Mouse (Mus musculus) heart, postnatal 0 days (tissue): ENCODE measurements around the gene Pde1a. TPM values are rescaled to one million over a fixed set of nuclear protein-coding genes. Genes with fewer than 3 reads are reported as not detected.

Source experiments
- ATAC-seq: fragments of 200-750 bp; cut with Nextera tagmentation; 2 replicates; pipeline ENCODE4 v1.8.0; 2017; ENCODE audit warnings: low read depth, moderate number of reproducible peaks, moderate library complexity; ENCODE audit not compliant: insufficient read depth
- DNase-seq: peaks from one replicate; pipeline ENCODE4 v3.0.0-alpha.2; 2016; ENCODE audit warnings: low spot score
- H3K27ac ChIP-seq: fragments of 300-500 bp; sonication (generic); 2 replicates; pipeline ENCODE4 v1.5.1; 2014; ENCODE audit warnings: low read depth, mild to moderate bottlenecking
- H3K27me3 ChIP-seq: fragments of 300-500 bp; sonication (generic); 2 replicates; pipeline ENCODE4 v1.6.1; 2014; ENCODE audit warnings: low read length, mixed read lengths; ENCODE audit not compliant: control insufficient read depth, insufficient read depth
- H3K36me3 ChIP-seq: fragments of 300-500 bp; sonication (generic); replicated peaks from 2 replicates; pipeline ENCODE4 v1.6.1; 2014; ENCODE audit warnings: low read length, mixed read lengths; ENCODE audit not compliant: control insufficient read depth, insufficient read depth
- H3K4me1 ChIP-seq: fragments of 300-500 bp; sonication (generic); 2 replicates; pipeline ENCODE4 v1.6.1; 2014; ENCODE audit warnings: antibody characterized with exemption; ENCODE audit not compliant: control insufficient read depth, insufficient read depth
- H3K4me2 ChIP-seq: fragments of 300-500 bp; sonication (generic); 2 replicates; pipeline ENCODE4 v1.6.1; 2014; ENCODE audit warnings: low read depth, mild to moderate bottlenecking, low read length, moderate library complexity
- H3K4me3 ChIP-seq: fragments of 300-500 bp; sonication (generic); 2 replicates; pipeline ENCODE4 v1.5.1; 2014; ENCODE audit warnings: low read depth, low read length
- H3K9ac ChIP-seq: fragments of 300-500 bp; sonication (generic); replicated peaks from 2 replicates; pipeline ENCODE4 v1.6.1; 2014; ENCODE audit warnings: low read depth, low read length, mixed read lengths
- H3K9me3 ChIP-seq: fragments of 300-500 bp; sonication (generic); replicated peaks from 2 replicates; pipeline ENCODE4 v1.6.1; 2016; ENCODE audit warnings: low read length; ENCODE audit not compliant: control insufficient read depth
- CTCF ChIP-seq: IDR thresholded peaks from 2 replicates; pipeline ENCODE4 v1.5.1; 2016; ENCODE audit warnings: antibody characterized with exemption, control low read depth, low read depth
- EP300 ChIP-seq: IDR thresholded peaks from 2 replicates; pipeline ENCODE4 v1.6.1; 2016; ENCODE audit warnings: antibody characterized with exemption, low read depth
- WGBS: fragments of 180-500 bp; shearing (Covaris S2); extraction: QIAGEN DNeasy Blood & Tissue Kit; methylation state at CpG from one replicate; pipeline ENCODE4 v1.1.7; 2014; 5-methylcytosine and 5-hydroxymethylcytosine counted together
- polyA plus RNA-seq: library from polyadenylated mRNA; unstranded; fragments of >200 nt; fragmentation: Nextera tagmentation; extraction: Ambion mirVana; gene quantifications from 2 replicates; pipeline ENCODE4 v1.2.1, GENCODE M21; 2015
- total RNA-seq: library from RNA; depleted of rRNA; stranded (reverse); fragments of >200 nt; gene quantifications from 2 replicates; pipeline ENCODE4 v1.2.3, GENCODE M21; 2014; ENCODE audit warnings: low replicate concordance

Gene Pde1a
- total and polyA plus RNA-seq, 2 experiments from 2014 or later = 7.6 to 12.9 TPM

DNA sequence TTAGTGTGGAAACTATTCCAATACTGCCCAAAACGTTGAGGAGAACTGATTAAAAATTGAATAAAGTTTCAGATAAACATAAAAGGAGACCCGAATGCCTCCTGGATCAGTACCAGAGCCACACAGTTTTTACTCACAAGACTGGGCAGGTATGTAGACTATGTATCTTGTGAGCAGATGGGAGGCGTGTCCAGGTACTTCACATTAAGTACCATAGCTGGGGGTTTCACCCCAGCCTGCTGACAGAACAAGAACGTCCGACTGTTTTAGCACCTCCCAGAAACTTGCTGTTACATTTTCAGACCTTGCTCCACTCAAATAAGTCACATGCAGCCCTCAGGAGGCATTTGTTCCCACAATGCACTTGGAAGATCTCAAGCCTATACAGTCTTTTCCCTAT lies 289.7 kb downstream of the Pde1a start:
- Histone ChIP-seq H3K9me3 (no peaks in the 10 kb centered on the region), H3K27me3 (no peaks in the 10 kb centered on the region), H3K9ac (no peak overlapping the region), H3K27ac (no peak overlapping the region), H3K4me3 (no peak overlapping the region), H3K4me2 (no peak overlapping the region), H3K4me1 (no peaks in the 10 kb centered on the region), H3K36me3 (no peaks in the 10 kb centered on the region)
- WGBS = 43% methylated on average over 5 of the region's 5 CpGs
- no peak for DNase-seq
- ATAC-seq = no peak
- TF ChIP-seq CTCF = no peak
- no peak for TF ChIP-seq EP300

- no peaks in the 10 kb centered on the region for H3K36me3 ChIP-seq
- H3K4me3 ChIP-seq = no peak overlapping the region
- no peak overlapping the region for H3K9ac ChIP-seq
- H3K4me1 ChIP-seq = no peaks in the 10 kb centered on the region
- DNase-seq (no peak), ATAC-seq (no peak)
- H3K27me3 ChIP-seq = no peaks in the 10 kb centered on the region
- no peak for TF ChIP-seq CTCF
- TF ChIP-seq EP300 = no peak
- H3K9me3 ChIP-seq = no peaks in the 10 kb centered on the region
- no peak overlapping the region for H3K4me2 ChIP-seq
- H3K27ac ChIP-seq = no peak overlapping the region
- WGBS = 82% methylated on average over 6 of the region's 6 CpGs
Observed at GRCm38 (mm10) chr2:79839090-79839489, 290.2 kb downstream of the Pde1a start.

DNA sequence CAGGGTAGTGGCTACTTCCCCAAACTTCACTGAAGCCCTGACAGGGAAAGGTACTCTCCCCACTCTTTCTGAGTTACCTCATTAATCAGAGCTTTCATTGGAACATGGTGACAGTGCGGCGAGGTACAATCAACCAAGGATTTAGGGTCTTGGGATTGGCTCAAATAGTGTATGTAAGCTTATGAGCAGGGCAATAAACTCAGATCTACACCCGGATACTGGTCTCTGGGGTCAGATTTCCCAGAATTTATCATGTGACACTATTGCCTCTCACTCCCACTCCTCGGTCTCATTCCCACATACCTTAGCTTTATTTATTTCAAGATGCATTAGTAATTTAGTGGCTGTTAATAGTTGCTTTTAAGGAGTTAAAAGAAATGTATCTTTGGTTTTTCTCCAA lies 303.4 kb downstream of the Pde1a start:
- WGBS = 80% methylated on average over 4 of the region's 4 CpGs
- no peaks in the 10 kb centered on the region for H3K27me3 ChIP-seq
- TF ChIP-seq CTCF (no peak), EP300 (no peak)

DNA sequence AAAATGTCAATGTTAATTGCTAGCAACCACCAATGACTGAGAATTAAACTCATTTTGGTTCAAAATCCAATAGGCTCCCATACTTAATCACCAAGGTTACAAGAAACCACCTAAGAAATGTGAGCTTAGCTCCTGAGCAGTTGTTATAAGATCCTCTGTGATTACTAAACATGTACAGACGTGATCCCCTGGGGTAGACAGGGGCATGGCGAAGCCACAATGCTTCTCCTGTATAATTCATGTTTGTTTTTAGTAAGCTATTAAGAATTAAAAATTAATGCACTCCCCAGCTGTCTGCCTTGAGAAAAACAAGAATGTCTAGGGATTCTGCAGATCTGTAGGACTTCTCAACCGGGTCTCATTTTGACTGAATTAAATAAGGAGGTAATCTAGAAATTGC lies 309.7 kb downstream of the Pde1a start:
- Histone ChIP-seq H3K9me3 (no peaks in the 10 kb centered on the region), H3K4me1 (no peaks in the 10 kb centered on the region)
- 84% methylated on average over 3 of the region's 3 CpGs for WGBS

More for the DNA sequence above, 303.4 kb downstream of the Pde1a start:
- Histone ChIP-seq H3K9me3 (no peaks in the 10 kb centered on the region), H3K4me1 (no peaks in the 10 kb centered on the region), H3K4me2 (no peak overlapping the region), H3K9ac (no peak overlapping the region), H3K36me3 (no peaks in the 10 kb centered on the region), H3K4me3 (no peak overlapping the region), H3K27ac (no peak overlapping the region)
- DNase-seq = no peak
- no peak for ATAC-seq

DNA sequence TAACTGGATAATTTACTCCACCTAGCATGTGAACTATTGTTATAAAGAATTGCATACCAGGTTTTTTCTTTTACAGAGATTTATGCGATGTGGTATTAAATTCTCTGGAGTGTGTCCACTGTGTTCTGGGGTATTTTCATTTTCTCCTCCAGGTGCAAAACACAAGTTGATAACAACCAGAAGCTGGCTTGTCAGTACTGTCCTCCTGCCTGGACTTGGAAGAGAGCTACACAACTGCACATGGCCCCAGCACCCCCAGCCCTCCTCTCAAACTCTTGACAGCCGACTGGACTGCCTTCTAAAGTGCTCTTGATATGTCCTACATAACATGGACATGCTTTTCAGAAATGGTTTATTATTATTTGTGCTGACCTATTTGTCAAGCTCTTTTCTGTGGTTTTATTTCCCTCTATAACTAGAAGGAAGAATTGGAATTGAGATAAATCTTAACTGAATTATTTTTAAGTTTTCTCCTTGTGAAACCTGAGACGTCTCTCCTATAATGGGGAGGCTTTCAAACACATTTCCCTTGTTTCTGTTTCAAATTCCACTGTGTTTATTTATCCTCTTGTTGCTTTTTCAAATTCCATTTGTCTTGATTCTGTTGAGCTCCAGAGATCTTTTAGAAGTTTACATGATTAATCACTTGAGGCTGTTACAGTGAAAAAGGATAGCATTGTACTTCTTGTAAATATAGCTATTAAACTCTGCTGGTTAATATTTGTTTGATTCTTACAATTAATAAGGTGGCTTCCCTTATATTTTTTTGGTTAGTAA lies 313.4 kb downstream of the Pde1a start:
- H3K9ac ChIP-seq = no peak overlapping the region
- H3K27ac ChIP-seq = no peak overlapping the region
- TF ChIP-seq EP300 (no peak), CTCF (no peak)
- no peaks in the 10 kb centered on the region for H3K36me3 ChIP-seq
- no peak overlapping the region for H3K4me3 ChIP-seq
- no peaks in the 10 kb centered on the region for H3K27me3 ChIP-seq
- ATAC-seq (no peak), DNase-seq (no peak)
- H3K4me2 ChIP-seq = no peak overlapping the region
- H3K9me3 ChIP-seq = no peaks in the 10 kb centered on the region
- WGBS = 47% methylated on average over 3 of the region's 3 CpGs
- H3K4me1 ChIP-seq = no peaks in the 10 kb centered on the region

More for the DNA sequence above, 309.7 kb downstream of the Pde1a start:
- no peak overlapping the region for H3K9ac ChIP-seq
- H3K27me3 ChIP-seq = no peaks in the 10 kb centered on the region
- no peak overlapping the region for H3K4me2 ChIP-seq
- no peak for ATAC-seq
- TF ChIP-seq CTCF (no peak), EP300 (no peak)
- DNase-seq = no peak
- no peaks in the 10 kb centered on the region for H3K36me3 ChIP-seq
- no peak overlapping the region for H3K27ac ChIP-seq
- H3K4me3 ChIP-seq = no peak overlapping the region

- H3K27ac ChIP-seq = no peak overlapping the region
- 60% methylated on average over 7 of the region's 7 CpGs for WGBS
- no peak overlapping the region for H3K4me3 ChIP-seq
- H3K4me1 ChIP-seq = no peaks in the 10 kb centered on the region
- DNase-seq (no peak), ATAC-seq (no peak)
- no peaks in the 10 kb centered on the region for H3K27me3 ChIP-seq
- H3K9me3 ChIP-seq = no peaks in the 10 kb centered on the region
- no peak for TF ChIP-seq EP300
- TF ChIP-seq CTCF = no peak
- no peak overlapping the region for H3K9ac ChIP-seq
- no peak overlapping the region for H3K4me2 ChIP-seq
- H3K36me3 ChIP-seq = no peaks in the 10 kb centered on the region
Observed at GRCm38 (mm10) chr2:79798627-79799026, 330.6 kb downstream of the Pde1a start.
